Mouse (Mus musculus) G1E-ER4 (cell line): ENCODE data around the gene Serf1. TPM values are rescaled to one million over a fixed set of nuclear protein-coding genes. Genes with fewer than 3 reads are reported as not detected.

Experiments used
- GATA1 ChIP-seq: IDR thresholded peaks from one replicate; pipeline ENCODE4 v1.8.0; 2012; ENCODE audit warnings: low read length, inconsistent platforms
- polyA plus RNA-seq: library from polyadenylated mRNA; stranded (reverse); fragments of >175 nt; gene quantifications from 2 replicates; pipeline ENCODE4 v1.2.3, GENCODE M21; 2012

The Serf1 gene
- polyA plus RNA-seq = 31.9 and 41.6 TPM in 2 replicates

- no peak for TF ChIP-seq GATA1
These were observed at the start of gene Serf1 for GRCm38 (mm10) chr13:100107652-100108472. Gene Serf1, plus strand, starts transcription at chr13:100108012.

DNA sequence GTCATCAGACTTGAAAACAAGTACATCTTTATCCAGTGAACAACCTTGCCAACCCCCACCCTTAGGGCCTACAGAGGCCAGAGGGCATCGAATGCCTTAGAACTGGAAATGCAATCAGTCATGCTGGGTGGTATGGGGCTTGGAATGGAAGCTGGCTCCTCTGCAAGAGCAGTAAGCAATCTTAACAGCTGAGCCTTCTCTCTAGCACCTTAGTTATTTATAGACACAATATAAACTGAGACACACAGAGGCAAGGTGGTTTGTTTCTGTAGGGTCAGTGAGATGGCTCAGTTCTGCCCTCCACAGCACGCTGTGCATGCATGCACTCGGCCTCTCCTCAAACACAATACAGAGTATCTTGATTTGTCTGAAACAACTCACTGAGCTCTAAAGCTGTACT is 43.9 kb upstream of the Serf1 start:
- TF ChIP-seq GATA1 = no peak

DNA sequence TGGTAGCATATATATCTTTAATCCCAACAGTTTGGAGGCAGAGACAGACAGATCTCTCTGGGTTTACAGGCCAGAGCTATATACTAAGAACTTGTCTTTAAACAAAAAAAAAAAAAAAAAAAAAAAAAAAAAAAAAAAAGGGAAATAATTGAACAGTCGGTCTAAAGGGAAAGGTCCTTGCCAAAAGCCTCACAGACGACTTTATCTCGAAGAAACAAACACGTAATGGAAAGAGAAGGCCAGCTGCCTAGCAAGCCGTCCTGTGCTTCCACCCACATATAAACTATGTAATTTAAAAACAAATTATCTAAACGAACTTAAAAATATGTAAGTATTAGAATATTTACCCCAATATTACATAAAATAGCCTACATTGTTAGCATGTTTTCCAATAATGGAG is 40.0 kb upstream of the Serf1 start:
- no peak for TF ChIP-seq GATA1

DNA sequence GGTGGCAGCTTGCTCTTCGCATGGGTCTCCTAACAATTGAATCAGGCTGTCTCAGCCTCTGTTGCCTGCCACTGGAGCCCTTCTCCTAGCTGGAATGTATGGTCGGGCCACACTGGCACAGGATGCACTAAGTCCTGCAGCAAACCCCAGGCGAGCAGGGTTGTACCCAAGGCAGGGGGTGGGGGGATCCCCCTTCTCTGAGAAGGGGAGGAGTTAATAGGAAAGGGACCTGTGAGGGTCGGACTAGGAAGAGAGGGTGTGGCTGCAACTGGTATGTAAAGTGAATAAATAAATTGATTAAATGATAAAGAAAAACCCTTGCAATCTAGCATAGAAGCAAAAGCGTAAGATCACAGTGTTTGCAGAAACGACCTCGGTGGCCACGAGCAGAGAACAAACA is 36.3 kb upstream of the Serf1 start:
- TF ChIP-seq GATA1 = no peak

DNA sequence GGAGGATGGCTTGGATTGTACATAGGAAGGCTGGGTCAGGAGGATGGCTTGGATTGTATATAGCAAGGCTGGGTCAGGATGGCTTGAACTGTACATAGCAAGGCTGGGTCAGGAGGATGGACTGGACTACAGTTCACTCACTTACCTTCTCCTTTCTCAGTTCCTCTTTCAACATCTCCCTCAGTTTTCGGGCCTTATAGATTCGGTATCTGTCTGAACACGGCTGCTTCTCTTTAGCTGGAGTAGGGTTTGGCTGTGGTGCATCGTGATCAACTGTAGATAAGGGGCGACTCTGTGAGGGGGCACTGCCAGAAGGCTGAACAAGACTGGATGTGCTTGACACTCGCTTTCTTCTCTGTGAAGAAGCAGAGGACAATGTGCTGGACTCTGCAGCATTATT is 9.0 kb upstream of the Serf1 start:
- TF ChIP-seq GATA1 = no peak

GRCm38 (mm10) chr13:100103052-100103658 is 4.7 kb upstream of the Serf1 start:
- no peak for TF ChIP-seq GATA1

DNA sequence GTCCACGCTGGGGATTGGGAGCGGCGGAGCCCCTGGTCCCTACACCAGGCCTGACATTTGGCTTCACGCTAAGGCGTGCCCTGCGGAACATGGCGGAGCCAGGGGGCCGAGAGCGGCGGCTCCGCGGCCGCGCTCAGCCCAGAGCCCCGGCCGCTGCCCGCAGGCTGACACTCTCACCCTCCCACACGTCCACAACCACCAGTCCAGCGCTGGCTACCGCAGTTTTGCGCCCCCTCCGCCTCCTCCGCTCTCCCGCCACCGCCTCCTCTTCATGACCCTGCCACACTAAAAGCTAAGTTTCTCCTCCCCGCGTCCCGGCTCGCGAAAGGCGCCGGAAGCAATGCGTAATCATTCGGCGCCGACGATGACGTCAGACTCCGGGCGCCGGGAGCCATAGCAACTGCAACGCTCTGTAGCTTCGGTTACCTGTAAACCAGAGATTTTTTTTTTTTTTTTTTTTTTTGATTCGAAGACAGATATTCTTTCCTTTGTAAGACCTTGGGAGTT is 4.0 kb upstream of the Serf1 start, which contains the start of gene Bdp1:
Bdp1 (minus strand) TSS at position 323 of the 507 bp plus-strand sequence.
- TF ChIP-seq GATA1 = no peak

GRCm38 (mm10) chr13:100112218-100112972 is 4.6 kb downstream of the Serf1 start:
- no peak for TF ChIP-seq GATA1

DNA sequence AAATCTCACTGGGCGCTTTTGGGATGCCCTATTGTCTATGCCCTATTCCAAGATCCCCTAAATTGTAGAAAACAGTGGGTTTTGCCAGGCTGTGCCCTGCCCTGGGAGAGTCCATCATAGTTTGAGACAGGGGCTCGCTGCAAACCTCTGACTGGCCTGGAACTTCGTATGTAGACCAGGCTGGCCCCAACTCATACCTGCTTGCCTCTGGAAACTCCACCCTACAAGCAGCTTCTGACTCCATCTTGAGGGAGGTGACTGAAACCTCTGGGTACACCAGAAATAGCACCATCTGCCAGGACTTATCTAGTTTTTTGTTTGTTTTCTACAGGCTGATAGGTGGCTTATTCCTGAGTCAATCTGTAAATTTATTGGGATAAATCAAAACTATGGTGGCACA is 16.2 kb downstream of the Serf1 start:
- no peak for TF ChIP-seq GATA1

GRCm38 (mm10) chr13:100124423-100125257 is 16.8 kb downstream of the Serf1 start, which contains the start of gene Smn1:
Gene Smn1, plus strand, starts transcription at chr13:100124852.
- no peak for TF ChIP-seq GATA1

- no peak for TF ChIP-seq GATA1
These were observed 17.4 kb downstream of the Serf1 start for GRCm38 (mm10) chr13:100125258-100125643.

DNA sequence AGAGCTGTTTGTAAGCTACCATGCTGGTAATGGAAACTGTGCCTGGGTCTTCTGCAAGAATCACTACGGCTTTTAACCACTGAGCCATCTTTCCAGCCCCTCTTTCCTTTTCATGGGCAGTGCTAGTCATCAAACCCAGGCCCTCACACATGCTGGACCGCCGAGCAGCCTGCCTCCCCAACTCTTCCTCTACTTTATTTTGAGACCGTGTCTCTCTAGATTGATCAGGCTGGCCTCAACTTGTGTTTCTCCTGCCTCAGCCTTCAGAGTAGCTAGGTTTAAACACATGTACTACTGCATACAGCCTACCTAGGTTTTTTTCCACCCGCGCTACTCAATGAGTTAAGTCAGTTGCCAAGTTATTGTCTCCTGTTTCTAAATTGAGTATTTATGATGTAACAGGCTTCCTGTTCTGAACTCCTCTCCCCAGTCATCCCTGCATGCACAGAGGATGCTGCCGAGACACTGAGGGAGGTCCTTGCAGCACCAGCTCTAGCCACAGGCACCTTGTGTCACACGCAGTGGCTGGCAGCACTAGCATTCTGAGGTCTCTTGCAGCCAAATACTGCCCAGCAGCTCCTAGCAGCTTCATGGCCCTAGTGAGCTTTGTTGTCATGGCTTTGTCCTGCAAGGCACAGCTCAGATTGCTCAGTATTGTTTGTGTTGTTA is 34.0 kb downstream of the Serf1 start:
- TF ChIP-seq GATA1 = no peak

DNA sequence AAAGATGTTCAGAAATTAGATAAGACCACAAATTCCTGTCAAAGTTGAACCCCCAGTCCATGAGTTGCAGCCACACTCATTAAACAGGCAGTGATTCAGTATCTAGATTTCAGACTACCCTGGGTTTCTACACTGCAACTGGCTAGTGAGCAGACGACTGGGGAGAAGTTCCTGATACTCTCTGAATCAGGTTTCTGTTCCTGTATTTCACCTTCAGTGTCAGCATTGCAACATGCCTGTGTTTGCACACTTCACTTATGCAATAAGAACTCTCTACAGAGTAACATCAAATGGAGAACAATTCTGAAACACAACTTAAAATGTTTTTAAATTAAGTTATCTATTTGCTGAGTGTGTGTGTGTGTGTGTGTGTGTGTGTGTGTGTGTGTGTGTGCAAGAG is 44.8 kb downstream of the Serf1 start:
- TF ChIP-seq GATA1 = no peak

DNA sequence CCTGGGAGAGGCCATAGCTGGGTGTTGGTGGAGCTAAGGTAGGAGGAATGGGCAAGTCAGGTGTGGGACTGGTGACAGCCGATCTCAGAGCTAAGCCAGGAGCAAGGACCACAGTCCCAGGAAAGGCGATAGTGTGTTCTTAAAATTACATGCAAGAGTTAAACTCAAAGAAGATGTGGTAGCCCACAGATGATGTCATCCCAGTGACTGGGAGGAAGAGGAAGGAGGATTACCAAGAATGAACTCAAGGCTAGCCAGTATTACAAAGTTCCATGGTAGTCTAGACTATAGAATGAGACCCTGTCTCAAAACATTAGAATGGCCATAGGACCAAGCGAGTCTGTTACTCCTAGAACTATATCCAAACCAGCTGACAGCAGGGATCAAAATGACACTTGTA is 48.8 kb downstream of the Serf1 start:
- TF ChIP-seq GATA1 = no peak

Other genes starting within 250 kb of the Serf1 start
- gene Cartpt, start 206.9 kb upstream of the Serf1 start, polyA plus RNA-seq = not detected in 2 replicates
- not detected in 2 replicates for gene Mccc2, start 92.4 kb upstream of the Serf1 start, polyA plus RNA-seq
- gene Bdp1, start 3.9 kb upstream of the Serf1 start, polyA plus RNA-seq = 6.9 and 7.5 TPM in 2 replicates
- 114 and 124 TPM in 2 replicates for gene Smn1, start 16.8 kb downstream of the Serf1 start, polyA plus RNA-seq
- gene Naip2, start 94.1 kb downstream of the Serf1 start, polyA plus RNA-seq = 0.16 and 0.24 TPM in 2 replicates
- gene Naip5, start 138.3 kb downstream of the Serf1 start, polyA plus RNA-seq = 0.03 TPM in 1 of 2 replicates, not detected in the other
- gene Naip6, start 209.7 kb downstream of the Serf1 start, polyA plus RNA-seq = 0.04 and 0.10 TPM in 2 replicates